Mouse (Mus musculus) CH12.LX (cell line): ENCODE results near the gene Pate2.

Experiments
- BHLHE40 ChIP-seq: IDR thresholded peaks from 2 replicates; pipeline ENCODE4 v1.6.1; 2011; ENCODE audit warnings: mild to moderate bottlenecking, low read depth, low read length, improper control_type of control experiment
- CTCF ChIP-seq, 2 experiments: IDR thresholded peaks in 1 of 2; conservative IDR thresholded peaks in 1 of 2; 2 replicates each; pipeline ENCODE4 v1.5.1; 2011 to 2012; ENCODE audit warnings: low read depth in 2 of 2, low read length in 2 of 2, improper control_type of control experiment in 1 of 2, inconsistent platforms in 1 of 2, mild to moderate bottlenecking in 1 of 2, moderate library complexity in 1 of 2
- JUND ChIP-seq: conservative IDR thresholded peaks from 2 replicates; pipeline ENCODE4 v1.6.1; 2011; ENCODE audit warnings: low read depth, low read length, improper control_type of control experiment
- MYC ChIP-seq: IDR thresholded peaks from 2 replicates; pipeline ENCODE4 v1.6.1; 2011; ENCODE audit warnings: low read depth, mild to moderate bottlenecking, improper control_type of control experiment, low read length
- POLR2A ChIP-seq: IDR thresholded peaks from 2 replicates; pipeline ENCODE4 v1.6.1; 2011; ENCODE audit warnings: low read depth, mild to moderate bottlenecking, improper control_type of control experiment, low read length

GRCm38 (mm10) chr9:35570663-35571062, 579 bp downstream of the Pate2 start:
- TF ChIP-seq POLR2A (no peak), MYC (no peak), CTCF (conservative IDR thresholded peaks at IDR 0.05 in 1 of 2, IDR thresholded peaks at IDR 0.05 in 1 of 2; ENCODE audit: low read depth in 2 of 2, low read length in 2 of 2) (no peak), BHLHE40 (no peak), JUND (no peak)
